Mouse (Mus musculus) kidney, postnatal 4 days (tissue): ENCODE data around the gene Gucy1a1.

Source experiments
- DNase-seq, 2 experiments: peaks; one replicate each; pipeline ENCODE4 v3.0.0; 2021; ENCODE audit warnings: mixed read lengths in 2 of 2

Gucy1a1 gene

DNA sequence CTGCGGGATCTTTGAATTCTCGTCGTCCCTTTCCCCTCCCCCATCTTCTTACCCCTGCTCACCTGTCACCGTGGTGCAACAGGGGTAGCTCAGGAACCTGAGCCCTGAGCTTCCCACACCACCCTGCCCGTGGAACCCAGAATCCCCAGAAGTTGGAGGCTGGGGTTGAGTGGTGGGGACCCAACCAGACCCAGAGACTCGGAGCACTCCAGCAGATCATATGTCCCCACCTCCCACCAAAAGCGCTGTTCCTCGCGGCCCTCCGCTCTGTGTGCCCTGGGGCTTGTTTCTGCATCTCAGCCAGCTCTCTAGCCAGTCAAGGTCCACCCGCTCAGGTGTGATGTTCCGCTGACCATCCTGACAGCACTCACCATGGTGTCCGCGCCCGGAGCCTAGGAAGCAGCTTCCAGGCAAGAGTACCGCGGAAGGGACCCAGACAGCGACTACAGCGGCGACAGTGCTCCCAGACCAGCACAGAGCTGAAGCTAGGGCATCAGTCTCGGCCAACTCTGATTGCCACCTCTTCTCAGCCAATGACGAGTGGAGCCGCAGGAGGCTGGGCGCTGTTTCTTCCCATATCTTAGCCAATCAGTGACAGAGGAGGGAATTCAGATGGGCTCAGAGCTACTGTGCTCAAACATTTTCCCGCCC lies 71.3 kb downstream of the Gucy1a1 start, which contains the start of gene Gucy1b1:
Gene Gucy1b1 (minus strand): TSS at position 489 of the 651 bp plus-strand sequence.
- DNase-seq: peak; percentile 78 to 87

GRCm38 (mm10) chr3:82073741-82074181 lies 71.8 kb downstream of the Gucy1a1 start:
- peak; percentile 75 to 83 for DNase-seq

GRCm38 (mm10) chr3:82067830-82068229 lies 77.8 kb downstream of the Gucy1a1 start:
- DNase-seq: no peak

- peak; percentile 13 to 20 for DNase-seq
Observed at GRCm38 (mm10) chr3:82061402-82062180, 84.0 kb downstream of the Gucy1a1 start.

DNA sequence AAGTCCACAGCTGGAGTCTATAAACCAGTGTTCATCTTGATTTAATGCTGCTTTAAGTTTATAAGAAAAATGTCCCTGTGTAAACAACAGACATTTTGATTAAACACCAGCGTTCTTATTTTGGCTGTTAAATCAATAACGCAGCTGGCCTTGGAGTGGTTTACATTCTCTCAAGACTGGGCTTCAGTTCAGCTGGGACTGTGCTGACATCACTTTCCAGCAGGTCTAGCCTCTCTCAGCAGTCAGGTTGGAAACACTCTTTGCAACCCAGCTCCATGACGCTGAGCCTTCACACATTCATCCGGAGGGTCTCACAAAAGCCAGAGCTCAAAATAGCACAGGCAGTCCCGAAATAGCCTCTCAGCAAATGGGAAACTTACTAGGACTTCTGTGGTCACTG lies 88.4 kb downstream of the Gucy1a1 start:
- DNase-seq: peak; percentile 27 to 44

- peak; percentile 11 to 25 for DNase-seq
Observed at GRCm38 (mm10) chr3:82054283-82054974, 91.2 kb downstream of the Gucy1a1 start.

DNA sequence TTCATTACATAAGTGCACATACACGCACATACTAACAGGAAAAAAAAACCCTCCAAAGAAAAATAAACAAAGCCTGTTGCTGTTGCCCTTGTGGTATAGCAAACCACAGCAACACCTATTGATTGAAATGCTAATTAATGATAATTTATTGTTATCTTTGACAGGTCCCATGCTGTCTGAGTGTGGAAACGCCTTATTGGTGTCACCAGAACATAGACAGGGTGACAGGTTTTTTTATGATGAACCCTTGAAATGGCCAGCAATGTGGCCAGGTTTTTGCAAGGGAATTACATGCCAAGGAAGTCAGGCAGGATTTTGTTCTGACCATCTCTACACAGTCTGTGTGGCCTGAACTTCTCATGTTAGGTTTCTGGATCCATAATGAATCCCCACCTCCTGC lies 93.6 kb downstream of the Gucy1a1 start:
- DNase-seq: no peak

DNA sequence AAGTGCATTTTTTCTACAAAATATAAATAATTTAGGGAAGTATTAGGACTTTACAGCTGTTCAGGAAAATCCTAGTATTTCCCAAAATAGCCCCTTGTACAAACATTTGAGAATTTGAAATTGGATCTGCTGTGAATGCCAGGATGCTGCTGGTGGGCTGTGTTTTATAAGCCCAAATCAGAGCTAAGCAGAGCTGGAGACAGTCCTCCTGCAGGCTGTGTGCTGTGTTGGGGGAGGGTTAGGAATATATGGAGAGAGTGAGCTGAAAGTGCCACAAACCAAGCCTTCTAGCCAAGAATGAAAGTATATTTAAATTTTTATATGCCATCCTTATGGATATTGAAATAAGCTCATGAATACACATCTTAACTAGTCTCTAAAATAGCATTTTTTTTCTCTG lies 94.1 kb downstream of the Gucy1a1 start:
- DNase-seq: no peak

DNA sequence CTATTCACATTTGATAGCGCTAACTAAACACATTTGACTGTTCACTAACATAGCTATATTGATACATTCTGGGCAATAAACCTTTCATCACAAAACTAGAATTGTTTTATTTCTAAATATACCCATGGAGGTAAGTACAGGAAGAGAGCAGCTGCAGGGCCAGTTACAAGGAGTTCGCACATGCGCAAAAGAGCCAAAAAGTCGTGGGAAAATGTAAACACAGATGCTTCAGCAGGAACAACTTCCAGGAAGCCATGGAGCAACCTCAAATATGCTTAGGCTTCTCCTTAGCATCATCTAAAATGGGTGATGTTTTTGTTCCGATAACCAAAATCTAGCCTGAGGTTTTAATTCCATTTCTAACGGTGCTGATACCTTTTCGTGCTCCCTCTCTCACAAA lies 96.9 kb downstream of the Gucy1a1 start:
- peak in 1 of 2 experiments; percentile 10 for DNase-seq

DNA sequence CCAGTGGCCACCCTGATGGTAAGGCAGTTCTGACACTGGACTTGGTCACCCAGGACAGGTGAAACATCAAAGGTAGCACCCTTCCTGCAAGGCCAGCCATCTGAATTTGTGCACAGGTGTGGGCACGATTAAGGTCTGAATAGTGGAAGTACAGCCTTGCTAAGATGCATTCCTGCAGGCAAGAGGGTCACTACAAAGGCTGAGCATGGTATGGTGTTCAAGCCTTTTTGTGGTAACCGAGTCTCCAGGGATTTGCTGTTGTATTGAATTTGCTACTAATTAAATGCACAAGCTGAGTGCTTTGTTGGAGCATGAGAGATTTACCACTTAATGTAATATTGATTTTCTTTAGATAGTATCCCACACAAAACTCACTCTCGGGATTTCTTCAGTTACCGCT lies 97.5 kb downstream of the Gucy1a1 start:
- no peak for DNase-seq

DNA sequence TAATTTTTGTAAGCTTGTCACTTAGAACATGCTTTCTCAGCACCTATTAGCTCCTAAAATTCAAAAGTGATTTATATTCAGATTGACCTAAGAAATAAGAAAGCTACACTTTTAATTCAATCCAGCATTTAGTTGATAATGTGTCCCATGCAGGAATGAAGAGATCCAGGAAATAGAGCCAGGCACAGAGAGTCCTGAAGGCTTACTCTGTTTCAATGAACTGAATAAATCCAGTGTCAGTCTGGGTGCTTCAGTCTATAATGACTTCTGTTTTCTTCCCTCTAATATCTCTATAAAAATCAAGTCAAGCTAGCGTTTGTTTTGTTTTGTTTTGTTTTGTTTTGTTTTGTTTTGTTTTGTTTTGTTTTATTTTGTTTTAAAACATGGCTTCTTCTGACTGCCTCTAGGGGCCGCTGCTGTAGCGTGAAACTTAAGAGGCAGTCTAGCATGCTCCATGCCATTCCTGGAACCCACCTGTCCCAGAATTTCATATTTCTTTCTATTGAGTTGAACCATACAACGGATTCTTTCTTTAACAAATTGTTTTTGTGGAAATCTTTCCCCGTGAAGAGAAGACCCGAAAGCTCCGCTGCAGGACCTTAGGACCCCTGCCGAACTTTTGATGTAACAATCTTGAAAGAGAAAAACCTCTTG lies 98.4 kb downstream of the Gucy1a1 start:
- peak; percentile 77 to 81 for DNase-seq

DNA sequence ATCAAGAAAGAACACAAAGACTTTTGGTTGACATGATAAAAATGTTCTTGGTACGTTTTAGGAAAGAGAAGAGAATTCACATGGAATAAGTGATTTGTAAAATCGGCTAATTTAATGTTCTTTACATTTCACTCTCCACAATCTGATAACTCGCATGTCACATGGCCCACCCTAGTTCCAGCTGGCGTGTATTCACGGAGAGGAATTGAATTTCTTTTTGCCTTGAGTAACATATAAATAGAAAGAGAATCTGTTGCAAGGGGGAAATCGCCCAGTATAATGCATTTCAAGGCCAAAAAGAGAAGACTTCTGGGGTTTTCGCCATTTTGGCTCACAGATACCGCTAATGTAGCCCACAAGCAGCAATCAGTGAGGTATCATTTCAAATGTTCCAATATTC lies 99.5 kb downstream of the Gucy1a1 start:
- DNase-seq: no peak

DNA sequence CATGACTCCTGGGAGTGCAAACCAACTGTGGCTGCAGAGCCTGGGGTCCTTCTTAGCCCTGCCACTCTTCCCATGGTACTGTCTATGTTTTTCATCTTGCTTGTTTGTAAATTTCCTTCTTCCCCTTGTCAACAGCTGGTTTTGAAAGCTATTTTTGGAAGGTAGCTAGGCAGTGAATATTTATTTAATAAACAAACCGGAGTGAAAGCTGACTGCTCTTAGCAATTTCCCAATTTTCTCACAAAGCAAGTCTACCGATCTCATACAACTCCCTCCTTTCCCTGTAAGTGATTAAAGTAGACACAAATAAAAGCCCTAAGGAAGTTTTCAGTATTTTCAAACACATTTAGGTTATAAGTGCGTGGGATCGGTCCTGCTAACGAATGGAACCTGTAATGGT lies 100.7 kb downstream of the Gucy1a1 start:
- no peak for DNase-seq

GRCm38 (mm10) chr3:82043676-82044075 lies 101.9 kb downstream of the Gucy1a1 start:
- DNase-seq: no peak
